Mouse (Mus musculus): ENCODE data around the gene Ildr1. TPM values are rescaled to one million over a fixed set of nuclear protein-coding genes. Genes with fewer than 3 reads are reported as not detected.

The Ildr1 gene
- total RNA-seq (2015; ENCODE audit: low replicate concordance) (not detected in 2 replicates), total RNA-seq (2017; ENCODE audit: low replicate concordance) (not detected in 2 replicates)

DNA sequence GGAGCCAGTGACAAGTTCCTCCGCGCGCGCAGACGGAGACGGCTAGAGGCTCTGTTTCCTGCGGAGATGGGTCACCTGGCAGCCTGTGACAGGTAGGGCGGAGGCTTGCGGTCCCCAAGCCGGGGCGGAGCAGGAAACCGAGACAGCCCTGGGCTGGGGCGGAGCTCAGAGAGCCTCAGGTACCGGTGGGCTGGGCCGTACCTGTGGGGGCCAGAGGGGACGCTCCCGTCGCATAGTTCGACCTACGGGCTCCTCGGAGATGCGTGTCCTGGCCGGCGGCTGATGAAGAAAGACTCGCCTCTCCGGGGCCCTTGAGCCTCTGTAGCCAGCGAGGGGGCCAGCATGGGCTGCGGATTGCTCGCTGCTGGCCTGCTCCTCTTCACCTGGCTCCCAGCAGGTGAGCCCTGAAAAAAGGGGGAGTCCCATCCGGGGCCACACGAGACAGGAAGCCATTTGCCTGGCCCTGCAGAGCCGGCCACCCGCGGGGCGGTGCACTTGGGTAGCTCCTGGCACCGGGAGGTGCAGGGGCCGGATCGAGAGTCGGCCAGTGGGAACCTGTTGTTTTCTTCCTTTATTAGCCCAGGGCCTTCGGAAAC is at the start of gene Ildr1:
Gene Ildr1, plus strand, starts transcription at position 161 of the 596 bp plus-strand sequence.
- no peak for ATAC-seq (replicated peaks; ENCODE audit: low FRiP score, poor library complexity, severe bottlenecking)

DNA sequence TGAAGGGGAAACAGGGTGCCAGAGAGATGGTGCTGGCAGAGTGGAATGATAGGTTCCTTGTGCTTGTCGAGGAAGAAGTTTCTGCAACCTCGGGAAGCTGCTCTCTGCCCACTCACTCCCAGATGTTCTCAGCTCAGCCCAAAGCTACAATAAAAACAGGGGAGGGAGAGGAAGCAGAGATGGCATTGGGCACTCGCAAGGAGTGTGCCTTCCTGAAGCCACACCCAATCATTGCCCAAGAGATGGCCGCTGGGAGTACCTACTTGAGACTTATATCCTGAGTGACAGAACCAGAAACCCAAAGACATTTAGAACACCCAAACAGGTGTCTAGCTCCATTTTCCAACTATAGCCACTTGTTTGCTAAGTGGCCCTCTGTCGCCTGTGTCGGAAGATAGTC is 48.7 kb upstream of the Ildr1 start:
- no peak for ATAC-seq (replicated peaks; ENCODE audit: low FRiP score, poor library complexity, severe bottlenecking)

DNA sequence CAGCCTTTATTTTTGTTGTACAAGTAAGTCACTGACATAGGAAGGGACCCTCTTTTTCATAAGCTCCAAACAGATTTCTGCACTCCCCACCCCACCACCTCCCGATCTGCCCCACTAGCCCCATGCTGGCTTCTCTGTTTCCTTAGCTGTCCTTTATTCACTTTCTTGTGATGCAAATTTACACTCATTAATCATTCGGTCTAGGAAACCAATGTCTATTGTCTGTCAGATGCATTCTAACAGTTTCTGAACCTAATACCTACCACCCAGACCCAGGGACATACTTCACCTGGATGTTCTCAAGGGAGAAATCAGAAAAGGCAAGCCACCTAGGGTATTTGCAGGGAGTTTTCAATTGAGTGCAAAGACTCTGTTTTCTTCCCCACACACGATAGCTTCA is 44.5 kb upstream of the Ildr1 start:
- no peak for ATAC-seq (replicated peaks; ENCODE audit: low FRiP score, poor library complexity, severe bottlenecking)

DNA sequence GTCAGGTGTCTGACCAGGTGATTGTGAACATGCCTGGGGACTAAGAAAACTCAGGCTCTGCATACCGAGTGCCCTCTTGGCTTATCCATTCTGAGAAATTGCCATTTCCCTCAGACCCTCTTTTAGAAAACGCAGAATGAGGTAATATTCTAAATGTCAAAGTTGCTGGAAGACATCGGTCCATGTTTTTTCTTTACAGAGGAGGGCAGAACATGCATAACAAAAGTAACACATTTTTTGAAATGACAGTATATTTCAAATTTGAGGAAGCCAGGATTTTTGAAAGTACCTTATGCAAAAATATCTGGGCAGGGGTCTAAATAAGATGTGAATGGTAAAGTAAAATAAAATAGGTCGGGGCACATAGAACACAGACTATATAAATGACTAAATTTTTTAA is 43.3 kb upstream of the Ildr1 start:
- no peak for ATAC-seq (replicated peaks; ENCODE audit: low FRiP score, poor library complexity, severe bottlenecking)

DNA sequence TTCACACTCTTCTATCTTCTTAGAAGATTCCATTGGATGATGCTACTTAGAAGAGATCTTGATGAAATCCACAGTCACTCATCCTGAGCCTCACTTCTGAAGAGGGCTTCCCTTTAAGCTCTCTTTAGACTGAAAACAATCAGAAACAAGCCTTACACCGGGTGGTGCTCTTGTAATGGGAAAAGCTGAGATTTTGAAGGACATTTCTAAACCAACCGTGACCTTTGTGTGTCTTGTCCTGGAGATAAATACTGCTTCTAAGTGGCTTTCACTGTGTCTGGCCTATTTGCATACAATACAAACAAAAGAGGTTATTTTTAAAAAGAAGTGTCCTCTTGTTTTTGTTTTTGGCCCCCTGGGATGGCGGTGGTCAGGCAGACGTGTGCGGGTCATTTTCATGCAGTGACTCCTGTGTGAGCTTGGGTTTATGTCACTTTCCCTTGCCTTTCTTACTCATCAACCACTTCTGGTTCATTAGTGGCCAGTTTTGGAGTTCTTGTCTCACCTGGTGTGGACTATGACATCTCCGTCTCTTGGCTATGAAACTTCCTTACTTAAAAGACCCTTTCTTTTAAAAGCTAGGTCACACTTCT is 42.5 kb upstream of the Ildr1 start:
- no peak for ATAC-seq (replicated peaks; ENCODE audit: low FRiP score, poor library complexity, severe bottlenecking)

DNA sequence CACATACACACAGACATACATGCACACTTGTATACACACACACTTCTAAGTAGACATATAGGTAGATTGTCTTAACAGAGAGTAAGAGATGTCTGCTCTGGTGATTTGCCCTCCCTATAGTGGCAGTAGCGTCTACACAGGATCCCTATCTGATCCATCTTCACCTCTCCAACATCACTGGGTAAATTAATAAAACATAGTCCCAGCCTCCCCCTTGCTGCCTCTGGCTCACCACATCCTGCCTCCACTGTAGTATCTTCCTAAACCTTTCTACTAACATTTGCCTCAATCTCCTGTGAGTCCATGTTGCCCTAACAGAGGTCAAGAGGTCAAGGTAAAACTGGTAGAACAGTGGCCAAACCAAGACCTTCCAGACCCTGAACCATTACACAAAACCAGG is 38.6 kb upstream of the Ildr1 start:
- no peak for ATAC-seq (replicated peaks; ENCODE audit: low FRiP score, poor library complexity, severe bottlenecking)

DNA sequence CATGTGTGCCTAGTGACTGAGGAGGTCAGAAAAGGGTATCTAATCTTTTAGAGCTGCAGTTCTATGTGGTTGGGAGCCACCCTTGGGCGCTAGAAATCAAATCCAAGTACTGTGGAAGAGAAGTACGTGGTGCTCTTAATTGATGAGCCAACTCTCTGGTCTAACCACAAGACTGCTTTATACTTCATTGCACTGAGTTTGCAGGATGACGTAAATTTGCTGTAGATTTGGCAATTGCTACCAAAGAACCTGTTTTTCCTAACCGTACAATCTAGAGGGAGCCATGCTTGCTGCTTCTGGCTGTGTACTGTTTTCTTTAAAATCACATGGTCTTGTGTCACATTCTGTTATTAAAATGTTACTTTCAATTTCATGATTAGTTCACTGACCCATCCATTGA is 37.9 kb upstream of the Ildr1 start:
- ATAC-seq (replicated peaks; ENCODE audit: low FRiP score, poor library complexity, severe bottlenecking), result no peak

DNA sequence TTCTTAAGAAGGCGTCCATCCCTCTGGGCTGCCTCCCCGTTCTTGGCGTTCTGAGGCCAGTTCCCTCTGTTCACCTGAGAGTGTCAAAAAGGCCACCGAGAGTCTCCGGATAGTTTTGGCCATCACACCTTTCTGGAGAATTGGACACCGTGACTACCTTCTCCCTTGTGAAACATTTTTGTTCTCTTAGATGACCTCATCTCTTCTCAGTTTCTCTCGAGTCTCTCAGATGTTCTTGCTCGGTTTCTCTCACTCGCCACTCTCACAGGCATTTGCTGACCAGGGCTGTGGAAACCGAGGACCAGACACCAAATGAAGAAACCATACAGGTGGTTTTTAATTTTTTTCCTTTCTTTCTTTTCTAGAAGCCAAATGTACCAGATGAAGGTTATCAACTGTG is 32.4 kb upstream of the Ildr1 start:
- ATAC-seq (replicated peaks; ENCODE audit: low FRiP score, poor library complexity, severe bottlenecking), result no peak

DNA sequence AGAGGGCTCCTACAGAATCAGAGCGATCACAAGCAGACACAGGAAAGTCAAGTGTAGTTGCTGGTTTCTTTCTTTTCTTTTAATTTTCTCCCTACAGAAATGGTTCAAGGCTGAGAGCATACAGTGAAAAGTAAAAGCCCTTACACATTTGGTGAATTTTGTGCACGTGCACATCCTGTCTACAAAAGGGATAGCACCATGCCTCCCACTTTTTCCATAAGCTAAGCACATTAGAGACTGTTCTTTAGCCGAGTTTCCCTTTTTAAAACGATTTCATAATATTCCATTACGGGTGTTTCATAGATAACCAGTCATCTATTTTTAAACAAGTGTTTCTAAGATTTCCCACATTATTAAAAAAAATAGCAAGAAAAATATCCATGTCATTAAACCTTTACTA is 30.3 kb upstream of the Ildr1 start:
- no peak for ATAC-seq (replicated peaks; ENCODE audit: low FRiP score, poor library complexity, severe bottlenecking)

DNA sequence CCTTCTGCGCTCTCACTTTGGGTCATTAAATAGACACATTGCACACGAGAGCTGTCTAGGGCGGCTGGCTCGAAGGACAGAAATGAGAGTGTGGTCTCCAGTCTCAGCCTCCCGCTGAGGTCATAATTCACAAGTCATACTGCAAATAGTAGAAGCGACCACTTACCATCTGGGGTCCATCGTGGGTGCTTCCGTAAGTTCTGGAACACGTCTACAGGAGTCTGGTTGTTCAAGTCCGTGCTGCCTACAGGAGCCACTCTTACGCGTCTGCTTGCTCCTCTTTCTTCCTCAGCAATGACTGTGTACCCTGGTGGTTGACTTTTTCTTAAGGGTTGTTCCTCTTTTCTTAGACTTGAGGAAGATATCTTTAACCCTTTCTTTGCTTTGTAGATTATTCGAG is 28.0 kb upstream of the Ildr1 start, which contains the start of gene Cd86:
Gene Cd86, minus strand, starts transcription at position 300 of the 400 bp plus-strand sequence.
- no peak for ATAC-seq (replicated peaks; ENCODE audit: low FRiP score, poor library complexity, severe bottlenecking)

DNA sequence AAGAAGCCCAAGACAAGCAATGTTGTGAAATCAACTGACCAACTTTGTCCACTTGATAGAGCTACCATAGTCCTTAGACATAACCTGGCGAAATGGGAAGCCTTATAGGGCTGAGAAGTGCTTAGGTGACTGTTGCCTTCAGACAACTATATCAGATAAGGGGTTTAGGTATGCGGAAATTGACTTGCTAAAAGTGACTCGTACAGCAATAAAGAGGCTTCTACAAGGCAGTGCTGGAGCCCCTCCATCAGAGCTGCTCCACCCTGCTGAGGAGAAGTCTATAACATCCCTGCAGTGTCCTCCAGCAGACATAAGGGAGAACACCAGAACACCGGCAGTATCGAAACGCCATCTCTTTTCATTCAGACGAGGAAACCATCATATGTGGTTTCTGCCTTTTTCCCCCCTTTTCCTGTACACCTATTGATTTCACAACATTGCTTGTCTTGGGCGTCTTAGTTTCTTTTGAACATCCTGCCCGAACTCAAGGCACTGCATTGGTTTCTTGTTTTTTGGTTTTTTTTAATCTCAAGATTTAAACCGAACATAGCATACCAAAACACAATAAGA is 27.2 kb upstream of the Ildr1 start:
- no peak for ATAC-seq (replicated peaks; ENCODE audit: low FRiP score, poor library complexity, severe bottlenecking)

DNA sequence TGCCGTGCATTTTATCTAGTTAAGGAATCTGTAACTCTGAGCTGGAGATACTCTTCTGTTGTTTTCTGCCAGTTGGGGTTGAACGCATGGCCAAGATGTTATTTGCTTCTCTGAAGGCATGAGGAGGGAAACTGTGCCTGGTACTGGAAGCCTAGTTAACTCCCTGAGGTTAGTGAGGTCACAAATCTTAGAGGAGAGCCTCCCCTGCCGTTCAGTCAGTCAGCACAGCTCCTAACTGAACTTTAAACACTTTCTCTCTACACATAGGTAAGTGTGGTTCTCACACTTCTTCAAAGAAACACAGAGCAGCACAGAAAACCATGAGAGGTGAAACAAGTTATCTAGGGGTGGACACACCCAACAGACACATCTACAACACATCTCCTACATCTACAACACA is 23.2 kb upstream of the Ildr1 start:
- ATAC-seq (replicated peaks; ENCODE audit: low FRiP score, poor library complexity, severe bottlenecking), result no peak

DNA sequence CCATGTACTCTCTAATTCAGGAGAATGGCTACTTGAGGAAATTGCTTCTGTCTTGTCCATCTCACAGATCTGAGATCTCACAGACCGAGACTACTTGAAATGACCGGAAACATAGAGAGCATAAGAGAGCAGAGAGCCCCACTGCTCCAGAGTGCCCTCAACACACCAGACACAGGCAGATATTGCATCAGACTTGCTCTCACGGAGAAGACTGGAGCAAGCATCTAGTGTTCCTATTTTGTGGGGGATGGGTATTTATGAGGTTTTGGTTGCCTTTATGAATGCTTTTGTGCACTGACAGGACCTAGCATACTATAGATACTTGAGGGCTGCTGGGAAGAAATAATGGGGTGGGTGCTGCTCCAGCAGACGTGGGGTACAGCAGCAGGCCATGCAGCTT is 20.6 kb upstream of the Ildr1 start:
- ATAC-seq (replicated peaks; ENCODE audit: low FRiP score, poor library complexity, severe bottlenecking), result no peak

DNA sequence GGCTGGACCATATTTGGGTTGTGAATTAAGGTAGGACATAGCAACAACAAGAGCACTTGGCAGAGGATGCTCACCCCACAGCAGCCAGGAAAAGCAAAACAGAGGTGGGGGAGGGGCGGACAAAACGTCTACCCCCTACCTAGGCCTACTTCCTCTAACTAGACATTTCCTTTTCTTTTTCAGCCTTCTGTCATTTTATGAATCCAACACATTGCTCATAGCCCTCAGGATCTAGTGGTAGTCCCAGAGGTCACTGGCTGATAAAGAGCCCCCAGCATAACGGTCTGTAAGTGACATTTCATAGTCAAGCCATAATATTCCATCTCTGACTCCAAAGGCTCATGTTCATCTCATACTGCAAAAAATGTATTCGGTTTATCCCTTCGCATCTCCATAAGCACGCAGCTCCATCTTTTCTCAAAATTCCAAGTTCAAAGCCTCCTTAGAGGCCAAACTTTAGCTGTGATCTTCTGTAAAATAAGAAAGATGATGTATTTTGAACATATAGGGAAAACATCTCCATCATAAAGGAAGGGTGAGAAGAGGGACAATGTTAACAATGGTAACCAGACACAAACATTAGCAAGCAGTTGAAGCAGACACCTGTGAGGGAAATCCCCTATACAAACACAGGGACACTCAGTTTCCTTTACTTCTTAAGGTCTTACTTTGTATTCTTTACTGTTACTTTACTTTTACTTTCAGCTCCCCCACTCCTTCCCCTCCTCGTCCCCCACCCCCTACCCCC is 19.1 kb upstream of the Ildr1 start:
- no peak for ATAC-seq (replicated peaks; ENCODE audit: low FRiP score, poor library complexity, severe bottlenecking)

DNA sequence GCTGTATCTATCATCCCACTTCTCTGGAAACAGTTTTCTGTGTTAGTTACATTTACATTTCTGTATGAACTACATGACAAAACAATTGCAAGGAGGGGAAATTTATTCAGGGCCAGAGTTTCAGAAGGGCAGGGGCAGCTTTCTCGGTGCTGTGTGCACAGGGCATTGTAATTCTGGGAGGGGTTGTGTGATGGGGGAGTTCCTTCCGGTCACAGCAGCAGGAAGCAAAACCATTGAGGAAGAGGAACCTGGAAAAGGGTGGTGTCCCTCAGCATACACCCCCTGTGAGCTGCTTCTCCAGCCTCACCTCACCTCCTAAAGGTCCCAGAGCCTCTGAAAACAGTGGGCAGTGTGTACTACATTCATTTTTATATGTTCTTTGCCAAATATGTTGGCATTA is 18.5 kb upstream of the Ildr1 start:
- ATAC-seq (replicated peaks; ENCODE audit: low FRiP score, poor library complexity, severe bottlenecking), result no peak

DNA sequence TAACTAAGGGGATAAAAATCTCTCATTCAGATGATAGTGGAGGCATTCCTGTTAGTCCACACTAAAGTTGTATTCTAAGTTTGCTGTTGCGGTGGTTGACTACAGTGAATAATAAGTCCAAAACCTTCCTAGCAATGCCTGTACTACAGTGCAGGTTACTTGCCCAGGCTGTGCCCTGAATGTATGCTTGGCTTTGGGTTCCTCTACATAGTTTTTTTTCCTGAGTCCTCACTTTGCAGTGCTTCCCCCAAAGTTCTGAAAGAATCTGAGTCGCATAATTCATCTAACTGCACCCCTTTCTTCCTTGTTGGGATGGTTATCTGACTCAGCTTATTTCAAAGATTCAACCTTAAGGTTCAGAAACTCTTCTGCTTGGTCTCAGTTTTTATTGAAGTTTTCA is 17.9 kb upstream of the Ildr1 start:
- ATAC-seq (replicated peaks; ENCODE audit: low FRiP score, poor library complexity, severe bottlenecking), result no peak

DNA sequence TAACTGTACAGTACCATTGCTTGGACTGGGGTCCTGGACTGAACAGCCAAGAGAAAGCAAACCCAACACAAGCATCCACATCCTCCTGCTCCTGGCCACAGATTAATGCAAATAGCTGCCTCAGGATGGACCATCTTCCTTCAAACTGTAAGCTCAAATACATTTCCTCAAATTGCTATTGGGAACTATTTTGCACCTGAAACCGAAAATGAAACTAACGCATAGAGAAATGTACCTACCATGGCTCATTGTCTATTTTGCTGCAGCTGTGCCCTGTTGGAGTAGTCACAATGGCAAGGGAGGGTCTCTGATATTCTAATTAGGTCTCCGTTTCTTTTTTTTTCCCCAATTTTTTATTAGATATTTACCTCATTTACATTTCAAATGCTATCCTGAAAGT is 11.9 kb upstream of the Ildr1 start:
- no peak for ATAC-seq (replicated peaks; ENCODE audit: low FRiP score, poor library complexity, severe bottlenecking)

DNA sequence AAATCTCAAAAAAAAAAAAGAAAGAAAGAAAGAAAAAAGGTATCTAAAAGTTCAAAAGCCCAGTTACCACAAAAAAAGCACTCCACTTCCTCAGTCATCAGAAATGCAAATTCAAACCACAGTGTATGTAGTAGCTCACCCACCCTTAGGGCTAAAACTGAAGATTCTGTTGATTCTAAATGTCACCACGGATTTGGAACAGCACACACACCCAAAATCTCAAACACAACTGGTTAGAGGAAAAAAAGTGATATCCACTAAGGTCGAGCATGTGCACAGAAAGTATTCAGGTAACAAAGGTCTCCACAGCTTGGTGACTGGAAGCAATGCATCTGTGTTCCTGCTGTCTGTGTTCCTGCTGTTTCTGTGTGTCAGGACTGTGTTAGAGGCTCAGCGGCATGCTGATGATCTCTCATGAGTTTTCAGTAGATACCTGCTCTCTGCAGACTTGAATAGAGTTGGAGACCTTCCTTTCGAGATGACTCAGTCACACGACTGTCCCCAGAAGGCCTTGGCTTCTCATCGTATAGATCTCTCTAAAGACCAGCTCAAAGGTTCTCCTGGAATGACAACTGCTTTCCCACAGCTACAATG is 9.4 kb upstream of the Ildr1 start:
- ATAC-seq (replicated peaks; ENCODE audit: low FRiP score, poor library complexity, severe bottlenecking), result no peak

DNA sequence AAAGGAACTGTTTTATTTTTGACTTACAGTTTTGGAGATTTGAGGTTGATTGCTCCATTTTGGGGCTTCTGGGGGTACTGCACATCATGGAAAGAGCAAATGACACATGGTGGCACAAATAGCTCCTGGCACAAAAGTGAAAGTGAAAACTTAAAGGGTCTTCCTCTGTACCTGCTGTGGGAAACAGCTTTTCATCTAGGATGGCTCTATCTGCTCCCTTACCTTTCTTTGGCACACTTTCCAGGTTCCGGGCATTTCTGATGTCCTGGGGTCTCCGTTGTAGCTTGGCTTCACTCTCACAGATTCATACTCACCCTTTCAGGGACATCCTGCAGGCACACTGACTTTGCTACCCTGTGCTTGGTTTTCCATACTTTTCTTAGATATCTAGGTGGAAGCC is 5.7 kb upstream of the Ildr1 start:
- no peak for ATAC-seq (replicated peaks; ENCODE audit: low FRiP score, poor library complexity, severe bottlenecking)

DNA sequence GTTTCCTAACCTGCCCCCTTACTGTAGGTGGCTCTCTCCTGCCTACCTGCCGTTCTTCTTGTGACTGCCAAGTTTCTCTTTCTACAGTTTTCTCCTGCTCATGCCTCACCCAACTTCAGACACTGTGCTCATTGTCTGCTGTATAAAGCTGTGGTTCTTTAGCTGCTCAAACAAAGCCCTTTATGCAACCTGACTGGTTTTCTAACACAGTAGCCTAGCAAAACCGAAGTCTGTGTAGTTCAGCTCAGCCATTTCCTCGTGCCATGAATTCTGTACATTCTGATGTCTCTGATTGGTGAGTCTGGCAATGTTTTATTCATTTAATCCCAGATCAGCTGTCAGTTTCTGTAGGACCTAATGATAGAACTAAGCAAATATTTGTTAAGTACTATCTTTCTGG is 2.3 kb upstream of the Ildr1 start:
- ATAC-seq (replicated peaks; ENCODE audit: low FRiP score, poor library complexity, severe bottlenecking), result no peak
